Mouse (Mus musculus): ENCODE measurements around the gene Mrpl14.

- TF ChIP-seq CTCF (IDR thresholded peaks at IDR 0.05; ENCODE audit: low read depth, low read length) (no peak), POLR2A (IDR thresholded peaks at IDR 0.05; ENCODE audit: extremely low read depth, insufficient read depth, low read length) (no peak)
Measured at GRCm38 (mm10) chr17:45729387-45729786, 43.3 kb downstream of the Mrpl14 start.

Measured in liver, adult 2 months (tissue).